Mouse (Mus musculus): ENCODE measurements around the gene Rft1.

Rft1 gene

DNA sequence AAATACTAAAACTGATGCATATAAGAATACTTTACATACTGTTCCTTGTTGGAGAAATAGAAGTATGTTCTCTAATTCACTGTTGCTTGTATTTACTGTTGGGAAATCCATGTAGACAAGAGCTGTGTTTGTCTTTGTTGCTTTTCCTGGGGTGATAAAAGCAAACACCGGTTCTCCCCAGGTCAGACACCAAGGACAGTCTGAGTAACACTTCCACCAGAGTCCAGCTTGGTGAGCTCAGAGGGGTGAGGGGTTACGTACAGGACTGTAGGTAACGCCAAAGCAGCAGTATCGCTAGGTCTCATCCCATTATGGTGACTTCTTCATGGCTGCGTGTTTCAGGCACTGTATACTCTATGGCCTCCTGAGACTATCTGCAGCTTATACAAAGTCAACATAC, 80.5 kb downstream of the Rft1 start:
- no peak for DNase-seq (ENCODE audit: extremely low spot score)

DNA sequence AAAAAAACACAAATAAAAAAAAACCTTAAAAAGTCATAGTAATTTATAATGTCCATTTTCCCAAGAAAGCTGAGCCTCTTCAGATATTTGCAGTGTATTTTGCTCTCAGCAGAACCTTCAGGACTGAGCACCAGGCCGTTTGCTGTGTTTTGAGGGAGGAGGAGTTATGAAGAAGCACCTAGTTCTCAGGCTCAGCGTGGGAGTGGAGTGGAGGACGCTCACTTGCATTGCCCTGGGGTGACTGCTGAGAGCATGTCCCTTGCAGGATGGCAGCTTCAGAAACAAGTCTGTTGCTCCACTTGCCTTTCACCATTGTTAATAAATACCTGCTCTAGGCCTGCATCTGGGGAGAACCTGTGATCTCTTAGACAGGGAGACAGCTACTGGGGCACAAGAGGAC, 81.7 kb downstream of the Rft1 start:
- DNase-seq (ENCODE audit: extremely low spot score): no peak

DNA sequence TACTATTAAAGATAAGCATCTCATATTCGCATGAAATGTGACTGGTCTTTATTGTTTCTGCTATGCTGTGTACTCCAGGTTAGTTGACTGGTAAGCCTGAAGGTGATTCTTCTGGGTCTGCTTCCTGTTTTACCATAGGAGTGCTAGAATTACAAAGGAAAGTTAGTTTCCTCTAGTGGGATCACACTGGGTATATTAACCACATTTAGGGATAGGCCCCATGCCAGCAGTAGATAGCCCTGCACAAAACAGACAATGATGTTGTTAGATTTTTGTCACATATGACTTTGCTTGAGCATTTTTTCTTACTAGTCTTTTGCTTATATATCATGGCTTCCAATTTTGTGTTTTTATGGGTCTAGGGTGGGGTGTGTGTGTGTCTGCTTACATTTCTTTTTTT, 82.3 kb downstream of the Rft1 start:
- no peak for DNase-seq (ENCODE audit: extremely low spot score)

Data from embryo, embryonic 9.5 days (tissue).